ENCODE assay signal across 8 mouse cellular contexts in genomic region chr11:30771267-30771903, GRCm38 (mm10). TPM values are rescaled to one million over a fixed set of nuclear protein-coding genes. Genes with fewer than 3 reads are reported as not detected.
DNase-seq lines count a peak whose midpoint lies in the region; ATAC-seq lines count a peak whose summit lies in the region.

TSS of gene Psme4 (plus strand) at chr11:30771726.

- peak; percentile 99 for DNase-seq in MN1 (ENCODE audit: low spot score)
- peak; percentile 91 for DNase-seq in cerebellum, adult 9-10 months
- DNase-seq in frontal cortex, adult 2 months (ENCODE audit: extremely low spot score in 1 of 2, low spot score in 1 of 2) = peak; percentile 87 to 93
- DNase-seq in hindbrain, embryonic 11.5 days (ENCODE audit: low spot score) = peak; percentile 98
- DNase-seq in layer of hippocampus, postnatal 10 days (ENCODE audit: low spot score in 2 of 2) = peak; percentile 91 to 94
- peak; percentile 98 for DNase-seq in lung, postnatal 10 days
- DNase-seq in ovary, postnatal 36 days (ENCODE audit: low spot score) = peak; percentile 94
- peak; percentile 94 for DNase-seq in thymus, postnatal 25 days

- no peaks in the 10 kb centered on the region for H3K27me3 ChIP-seq in hindbrain, embryonic 11.5 days (ENCODE audit: control insufficient read depth, insufficient read depth, low read length)

- H3K4me2 ChIP-seq in hindbrain, embryonic 11.5 days (replicated peaks; ENCODE audit: low read depth, low read length) = peak within 1 kb of the TSS; percentile 41

- no peaks in the 10 kb centered on the region for H3K9me3 ChIP-seq in hindbrain, embryonic 11.5 days (ENCODE audit: control insufficient read depth, low read length)

- WGBS in hindbrain, embryonic 11.5 days = 3% methylated on average over 27 of the region's 43 CpGs

- ATAC-seq in hindbrain, embryonic 11.5 days (ENCODE audit: low FRiP score) = peak; percentile 97

- peak within 1 kb of the TSS; percentile 94 for H3K4me3 ChIP-seq in hindbrain, embryonic 11.5 days (ENCODE audit: low read depth, low read length)

- H3K27ac ChIP-seq in hindbrain, embryonic 11.5 days (ENCODE audit: low read depth, low read length) = peak within 1 kb of the TSS; percentile 90

- H3K9ac ChIP-seq in hindbrain, embryonic 11.5 days (ENCODE audit: low read depth, low read length) = peak within 1 kb of the TSS; percentile 98

- H3K36me3 ChIP-seq in hindbrain, embryonic 11.5 days (ENCODE audit: control insufficient read depth, insufficient read depth, low read length) = no peaks in the 10 kb centered on the region

- H3K4me1 ChIP-seq in hindbrain, embryonic 11.5 days (replicated peaks; ENCODE audit: control insufficient read depth, insufficient read depth, low read length) = no peaks in the 10 kb centered on the region

RNA-seq across cellular contexts. Expression of gene Psme4, which starts in this region (rescaled TPM):
- 36.0 and 38.2 TPM in 2 replicates for polyA plus RNA-seq in frontal cortex, adult 2 months (2012; rRNA removed)
- 36.8 and 48.5 TPM in 2 replicates for polyA plus RNA-seq in hindbrain, embryonic 11.5 days (2014; fragmentation: Nextera tagmentation; extraction: Ambion mirVana)
- total RNA-seq in layer of hippocampus, postnatal 10 days (2021) = 10 to 100 TPM; 51.2 to 60.7 TPM

Comparison
In these comparisons a context has a peak if more than half of its experiments do, and no peak if none do; other contexts are left out.
1. Peak in every context shown above with its lines: DNase-seq, ATAC-seq, H3K4me3 ChIP-seq and H3K27ac ChIP-seq.